Mouse (Mus musculus) lung, postnatal 25 days (tissue): ENCODE measurements around the gene Fubp1.

ENCODE experiments used
- DNase-seq: peaks from one replicate; pipeline ENCODE4 v3.0.0; 2022; ENCODE audit warnings: low spot score

The Fubp1 gene

DNA sequence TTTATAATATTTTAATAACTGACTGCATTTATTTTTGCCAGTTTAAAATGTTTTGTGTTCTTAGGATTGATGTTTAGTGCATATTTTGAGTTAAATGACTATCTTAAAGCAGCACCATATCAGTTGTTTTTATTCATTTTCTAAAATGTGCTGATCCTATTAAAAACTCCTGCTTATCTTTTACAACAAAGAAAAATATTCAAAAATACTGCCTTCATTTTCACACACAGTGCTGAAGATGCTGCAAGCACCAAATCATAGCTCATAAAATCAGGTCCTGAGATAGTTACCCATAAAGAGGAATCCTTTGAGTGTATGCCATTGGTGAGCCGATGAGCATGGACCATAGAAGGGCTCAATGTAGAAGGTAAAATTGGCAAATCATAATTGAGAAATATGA, 25.0 kb downstream of the Fubp1 start:
- DNase-seq: no peak

DNA sequence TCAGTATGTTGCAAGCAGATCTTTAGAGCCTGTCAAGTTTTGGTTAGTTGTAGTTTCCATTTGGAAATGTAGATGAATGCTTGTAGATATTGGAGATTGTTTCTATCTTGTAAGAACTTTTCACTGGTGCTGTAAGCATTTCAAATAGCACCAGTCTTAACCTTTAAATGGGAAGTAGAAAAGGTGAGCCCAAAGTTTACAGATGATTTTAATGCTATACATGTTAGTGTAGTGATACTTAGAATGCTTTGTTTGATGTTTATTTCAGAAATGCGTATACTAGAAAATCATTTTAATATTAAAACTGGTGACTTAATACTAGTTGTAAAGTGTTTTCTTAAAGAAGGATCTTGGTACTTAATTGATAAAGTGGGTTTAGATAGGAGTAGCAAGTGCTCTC, 25.6 kb downstream of the Fubp1 start:
- DNase-seq: no peak

DNA sequence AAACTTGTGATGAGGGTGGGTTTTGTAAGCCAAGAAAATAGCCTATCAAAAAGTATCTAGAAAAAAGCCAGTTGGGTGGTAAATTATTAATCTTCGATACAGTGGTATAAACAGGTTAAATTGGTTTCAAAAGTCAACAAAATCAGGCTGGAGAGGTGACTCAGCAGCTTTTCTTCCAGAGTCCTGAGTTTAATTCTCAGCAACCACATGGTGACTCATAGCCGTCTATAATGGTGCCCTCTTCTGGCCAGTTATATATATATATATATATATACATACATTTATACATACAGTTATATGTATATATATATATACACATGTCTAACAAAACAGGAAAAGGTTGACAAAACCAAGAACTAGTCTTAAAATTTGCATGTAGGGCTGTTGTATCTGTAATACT, 28.6 kb downstream of the Fubp1 start:
- peak; percentile 31 for DNase-seq

DNA sequence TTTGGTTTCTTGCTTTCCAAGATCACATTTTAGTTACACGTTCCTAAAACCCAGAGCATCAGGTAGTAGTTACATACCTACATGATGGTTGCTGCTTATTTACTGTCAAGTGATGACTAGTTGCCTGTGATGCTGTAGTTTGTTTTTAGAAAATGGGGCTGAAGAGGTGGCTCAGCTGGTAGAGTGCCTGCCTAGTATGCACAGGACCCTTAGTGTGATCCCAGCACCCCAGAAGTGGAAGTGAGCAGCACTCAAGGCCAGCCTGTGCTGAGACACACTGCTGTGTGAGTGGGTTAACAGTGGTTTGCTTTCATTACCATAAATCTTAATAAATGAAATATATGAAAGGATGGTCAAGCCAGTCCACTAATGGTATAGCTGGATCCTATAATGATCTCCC, 29.4 kb downstream of the Fubp1 start:
- no peak for DNase-seq

DNA sequence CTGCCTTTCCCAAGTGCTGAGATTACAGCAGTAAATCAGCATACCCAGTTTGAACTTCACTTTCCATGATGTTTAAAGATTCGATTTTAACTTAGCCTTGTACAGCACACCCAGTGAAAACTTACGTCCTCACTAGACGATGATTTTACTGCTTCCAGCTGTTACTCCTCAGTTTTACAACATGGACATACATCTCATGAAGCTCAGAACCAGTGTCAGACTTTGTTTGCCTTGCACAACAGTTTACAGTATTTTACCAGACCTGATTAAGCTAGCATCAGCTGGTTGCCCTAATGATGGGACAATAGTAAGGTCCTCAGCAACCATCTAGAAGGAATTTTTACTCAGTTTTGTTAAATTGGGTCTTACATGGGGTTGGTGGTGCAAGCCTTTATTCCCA, 30.9 kb downstream of the Fubp1 start:
- DNase-seq: no peak

DNA sequence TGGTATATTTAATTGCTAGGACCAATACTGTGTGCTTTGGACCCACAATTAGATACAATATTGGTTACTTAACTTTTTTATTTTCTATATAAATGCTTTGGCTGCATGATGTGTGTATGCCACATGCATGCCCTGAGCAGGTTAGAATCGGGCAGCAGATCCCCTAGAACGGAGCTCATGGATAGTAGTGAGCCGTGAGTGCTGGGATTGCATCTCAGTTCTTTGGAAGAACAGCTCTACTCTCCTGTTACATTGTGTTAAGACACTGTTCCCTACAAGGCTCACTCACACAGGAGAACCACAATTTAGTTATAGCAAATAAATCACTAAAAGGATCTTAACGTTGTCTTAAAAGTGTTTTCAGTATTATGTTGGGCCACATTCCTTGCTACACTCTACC, 33.1 kb downstream of the Fubp1 start:
- no peak for DNase-seq

DNA sequence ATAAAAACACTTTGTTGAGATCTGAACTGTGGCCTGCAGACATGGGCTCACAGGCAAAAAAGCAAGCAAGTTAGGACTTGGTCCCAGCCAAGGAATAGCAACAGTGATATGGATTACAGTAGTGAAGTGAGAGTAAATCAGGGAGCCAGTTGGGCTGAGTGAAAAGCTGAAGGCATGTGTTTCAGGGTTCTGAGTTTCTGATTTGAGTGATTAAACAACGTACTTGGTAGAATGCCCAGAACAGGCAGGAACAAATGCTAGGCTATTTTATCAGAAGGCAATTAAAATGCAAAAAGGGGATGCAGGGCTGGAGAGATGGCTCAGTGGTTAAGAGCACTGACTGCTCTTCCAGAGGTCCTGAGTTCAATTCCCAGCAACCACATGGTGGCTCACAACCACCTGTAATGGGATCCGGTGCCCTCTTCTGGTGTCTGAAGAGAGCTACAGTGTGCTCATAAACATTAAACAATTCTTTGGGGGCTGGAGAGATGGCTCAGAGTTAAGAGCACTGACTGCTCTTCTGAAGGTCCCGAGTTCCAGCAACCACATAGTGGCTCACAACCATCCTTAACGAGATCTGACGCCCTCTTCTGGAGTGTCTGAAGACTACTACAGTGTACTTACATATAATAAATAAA, 35.2 kb downstream of the Fubp1 start:
- DNase-seq: no peak

DNA sequence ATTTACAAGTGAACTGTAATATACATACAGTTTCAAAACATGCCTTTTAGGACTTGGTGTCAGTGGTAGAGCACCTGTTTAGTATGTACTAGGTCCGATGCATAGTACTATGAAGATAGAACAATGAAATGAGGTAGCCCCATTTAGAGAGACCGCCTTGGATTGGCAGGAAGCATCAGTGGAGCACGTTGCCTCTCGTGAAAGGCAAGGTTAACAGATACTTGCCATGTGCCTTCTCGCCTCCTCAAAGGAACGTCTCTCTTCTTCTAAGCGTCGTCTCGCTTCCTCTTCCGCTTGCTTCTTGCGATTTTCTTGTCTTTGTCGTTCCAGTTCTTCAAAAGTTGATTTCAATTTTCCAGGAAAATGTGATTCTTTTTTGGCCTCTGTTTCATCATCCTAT, 37.5 kb downstream of the Fubp1 start:
- DNase-seq: no peak

DNA sequence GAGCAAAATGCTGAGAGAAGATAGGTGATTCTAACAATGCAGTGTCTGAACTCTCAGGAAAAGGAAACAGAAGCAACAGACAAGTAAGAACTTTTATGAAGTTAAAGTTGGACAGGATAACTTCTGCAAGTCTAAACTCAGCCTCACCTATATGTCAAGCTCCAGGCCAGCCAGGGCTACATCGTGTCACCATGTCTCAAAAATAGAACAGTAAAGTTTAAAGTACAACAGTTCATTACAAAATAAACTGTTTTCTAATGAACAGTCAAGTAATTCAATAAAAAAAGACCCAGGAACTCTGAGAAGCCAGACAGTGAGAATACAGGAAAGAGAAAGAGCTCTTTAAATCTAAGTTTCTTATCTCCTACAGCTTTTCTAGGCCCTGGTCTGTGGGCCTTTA, 40.3 kb downstream of the Fubp1 start:
- no peak for DNase-seq

DNA sequence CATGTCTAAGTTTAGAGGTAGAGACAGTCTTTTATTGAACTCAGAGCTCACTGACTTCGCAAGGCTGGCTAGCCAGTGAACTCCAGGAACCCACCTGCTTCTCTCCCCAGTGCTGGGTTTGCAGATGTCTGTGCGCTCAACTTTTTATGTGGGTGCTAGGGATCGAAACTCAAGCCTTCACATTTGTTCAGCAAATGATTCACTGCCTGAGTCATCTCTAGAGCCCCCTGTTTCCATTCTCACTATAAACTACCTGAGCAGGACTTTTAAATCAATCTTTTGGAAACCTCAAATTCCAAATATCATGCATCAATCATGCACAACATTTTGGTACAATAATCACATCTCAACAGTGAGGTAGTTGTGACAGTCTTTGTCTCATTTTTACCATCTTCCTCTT, 47.3 kb downstream of the Fubp1 start:
- no peak for DNase-seq

DNA sequence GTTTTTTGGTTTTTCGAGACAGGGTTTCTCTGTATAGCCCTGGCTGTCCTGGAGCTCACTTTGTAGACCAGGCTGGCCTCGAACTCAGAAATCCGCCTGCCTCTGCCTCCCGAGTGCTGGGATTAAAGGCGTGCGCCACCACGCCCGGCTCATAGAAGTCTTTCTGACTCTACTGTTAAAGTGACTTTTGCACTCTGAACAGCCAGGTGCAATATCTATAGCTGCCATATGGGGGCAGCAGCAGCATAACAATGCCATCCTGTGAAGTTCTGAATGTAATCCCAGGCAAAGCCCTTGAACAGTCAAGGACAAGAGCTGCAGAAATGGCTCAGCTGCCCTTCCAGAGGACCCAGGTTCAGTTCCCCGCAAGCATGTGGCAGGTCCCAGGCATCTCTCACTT, 49.2 kb downstream of the Fubp1 start:
- peak; percentile 74 for DNase-seq

DNA sequence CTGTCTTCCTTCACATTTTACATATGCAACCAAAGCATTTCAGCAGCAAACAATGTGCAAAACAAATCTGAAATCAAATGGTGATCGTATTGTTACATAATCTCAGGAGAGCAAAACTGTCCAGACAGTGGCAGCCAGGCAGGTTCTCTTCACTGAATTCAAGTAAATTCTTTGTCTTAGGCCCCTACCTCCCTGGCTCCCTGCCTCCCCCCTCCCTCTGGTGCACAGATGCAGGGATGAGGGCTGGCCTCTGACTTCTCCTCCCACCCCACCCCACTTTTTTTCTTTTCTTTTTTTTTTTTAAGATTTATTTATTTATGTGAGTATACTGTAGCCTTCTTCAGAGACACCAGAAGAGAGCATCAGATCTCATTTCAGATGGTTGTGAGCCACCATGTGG, 50.1 kb downstream of the Fubp1 start:
- DNase-seq: no peak

DNA sequence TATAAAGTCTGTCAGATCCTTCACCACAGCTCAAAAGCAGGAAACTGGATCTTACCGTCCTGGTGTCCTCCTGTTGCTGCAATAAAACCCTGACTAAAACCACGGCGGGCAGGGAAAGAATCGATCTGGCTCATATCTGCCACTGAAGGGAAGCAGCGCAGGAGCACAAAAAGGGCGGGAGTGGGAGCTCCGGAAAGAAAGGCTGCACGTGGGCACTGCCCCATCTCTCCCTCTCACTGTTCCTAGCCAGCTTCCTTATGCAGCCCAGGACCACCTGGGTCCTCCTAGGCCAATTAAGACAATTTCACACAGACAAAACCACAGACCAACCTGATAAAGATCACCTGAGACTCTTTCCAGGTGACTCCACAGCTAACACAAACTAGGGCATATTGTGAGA, 51.2 kb downstream of the Fubp1 start:
- no peak for DNase-seq

DNA sequence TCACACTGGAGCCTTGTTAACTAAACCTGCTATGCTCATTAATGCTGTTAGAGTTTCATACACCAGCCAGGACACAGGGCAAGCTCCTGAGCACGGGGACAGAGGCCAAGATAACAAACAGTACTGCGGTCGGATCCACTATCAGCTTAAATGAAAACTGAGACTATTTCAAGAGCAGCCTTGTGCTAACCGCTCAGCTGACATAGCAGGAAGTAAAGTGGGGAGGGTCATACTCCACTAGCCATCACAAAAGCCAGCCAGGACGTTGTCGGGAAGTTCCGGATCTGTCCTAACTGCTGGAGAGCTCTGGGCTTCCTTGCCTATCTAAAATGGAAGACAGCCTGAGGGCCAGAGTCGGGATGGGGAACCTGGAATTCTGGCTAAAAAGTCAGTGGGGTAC, 51.7 kb downstream of the Fubp1 start:
- DNase-seq: peak; percentile 20

DNA sequence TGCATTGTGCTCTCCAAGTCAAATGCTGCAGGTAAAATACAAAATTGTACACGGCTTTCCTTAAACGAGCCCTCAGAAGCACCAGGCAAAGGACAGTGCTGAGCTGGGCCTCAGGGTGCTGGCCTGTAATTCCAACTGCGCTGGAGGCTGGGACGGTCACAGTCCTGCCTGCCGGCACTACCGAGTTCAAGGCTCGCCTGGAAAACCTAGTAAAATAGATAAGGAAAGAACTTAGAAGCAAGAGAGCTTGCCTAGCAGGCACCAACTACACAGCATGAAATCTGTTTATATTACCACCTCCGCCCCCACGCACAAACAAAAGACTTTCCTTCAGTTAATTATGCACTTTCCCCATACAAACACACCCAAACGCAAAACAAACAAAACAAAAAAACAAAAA, 54.2 kb downstream of the Fubp1 start:
- no peak for DNase-seq

DNA sequence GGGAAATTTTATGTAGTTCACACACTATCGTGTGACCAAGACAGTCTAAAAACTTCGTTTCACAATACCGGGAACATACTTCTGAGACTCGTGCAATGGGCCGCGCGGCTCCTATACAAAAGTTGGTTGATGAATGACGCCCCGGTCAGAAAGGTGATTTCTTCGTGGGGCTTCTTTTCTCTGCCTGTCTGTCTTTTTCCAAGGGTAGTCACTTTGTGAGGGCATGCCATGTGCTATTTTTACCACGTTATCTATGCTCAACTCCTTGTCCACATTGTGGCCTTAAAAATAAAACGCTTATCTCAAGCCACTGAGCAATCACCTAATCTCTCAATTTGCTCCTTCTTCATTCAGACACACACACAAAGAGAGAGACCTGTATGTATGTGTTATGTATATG, 54.6 kb downstream of the Fubp1 start:
- DNase-seq: no peak

DNA sequence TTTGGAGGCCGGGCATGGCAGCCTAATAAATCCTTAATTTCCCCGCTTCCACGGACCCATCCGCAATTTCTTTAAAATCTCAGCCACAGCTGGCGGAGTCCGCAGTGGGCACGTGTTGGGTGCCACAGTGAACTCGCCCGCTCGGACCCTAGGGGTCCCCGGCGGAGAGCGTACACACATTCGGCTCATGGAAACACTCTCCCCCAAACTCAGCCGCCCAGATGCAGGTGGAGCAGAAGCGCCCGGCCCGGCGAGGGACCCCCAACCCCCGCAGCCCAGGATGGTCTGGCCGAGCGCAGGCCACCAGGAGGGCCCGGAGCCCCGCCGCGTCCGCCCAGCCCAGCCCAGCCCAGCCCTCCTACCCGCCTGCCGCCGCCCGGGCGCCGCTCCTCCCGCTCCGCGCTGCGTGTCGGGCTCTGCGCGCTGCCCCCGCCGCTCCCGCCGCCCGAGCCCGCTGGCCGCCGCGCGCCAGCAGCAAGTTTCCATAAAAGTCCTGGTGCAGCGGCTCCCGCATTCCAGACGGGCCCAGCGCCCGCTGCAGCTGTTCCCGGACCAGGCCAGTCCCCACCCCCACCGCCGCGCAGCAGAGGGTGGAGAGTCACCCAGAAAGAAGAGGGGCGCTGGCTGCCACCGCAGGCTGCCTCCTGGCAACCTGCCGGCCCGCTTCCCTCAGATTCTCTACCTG, 55.3 kb downstream of the Fubp1 start:
- peak; percentile 59 for DNase-seq

DNA sequence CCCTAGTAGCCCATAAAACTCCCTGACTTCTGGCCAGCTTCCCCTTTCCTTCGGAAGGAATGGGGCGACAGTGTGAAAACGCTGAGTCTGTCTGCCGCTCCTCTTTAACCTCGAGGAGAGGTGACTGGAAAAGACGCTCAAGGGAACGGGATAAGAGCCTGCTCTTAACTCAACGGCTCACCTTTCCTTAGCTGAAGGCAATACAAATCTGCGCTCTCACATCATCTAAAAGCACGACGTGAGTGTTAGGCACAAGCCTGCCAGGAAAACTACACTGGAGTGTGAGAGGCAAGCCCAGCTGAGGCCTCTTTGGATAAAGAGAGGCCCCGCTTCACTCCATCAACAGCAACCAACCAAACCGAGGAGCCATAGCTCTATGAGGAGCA, 55.8 kb downstream of the Fubp1 start, which contains the start of gene Nexn:
Gene Nexn, minus strand, starts transcription at position 315 of the 386 bp plus-strand sequence.
- DNase-seq: no peak

DNA sequence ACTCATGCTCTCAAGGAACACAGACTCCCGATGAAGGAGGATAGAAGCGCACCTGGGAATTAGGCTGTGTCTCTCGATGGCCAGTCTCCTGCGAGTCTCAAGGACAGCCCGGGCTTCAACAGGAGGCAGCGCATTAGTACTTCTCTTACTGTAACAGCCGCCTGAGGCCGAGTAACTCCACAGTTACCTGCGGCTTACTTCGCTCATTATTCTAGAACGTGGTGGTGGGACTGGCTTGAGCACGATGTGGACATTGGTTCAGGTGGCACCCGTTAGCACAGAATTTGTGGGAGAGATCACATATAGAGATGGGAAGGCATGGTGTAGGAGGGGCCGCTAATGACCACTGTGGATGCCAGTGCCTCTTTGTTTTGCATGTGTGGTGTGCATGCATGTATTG, 57.9 kb downstream of the Fubp1 start:
- DNase-seq: no peak

DNA sequence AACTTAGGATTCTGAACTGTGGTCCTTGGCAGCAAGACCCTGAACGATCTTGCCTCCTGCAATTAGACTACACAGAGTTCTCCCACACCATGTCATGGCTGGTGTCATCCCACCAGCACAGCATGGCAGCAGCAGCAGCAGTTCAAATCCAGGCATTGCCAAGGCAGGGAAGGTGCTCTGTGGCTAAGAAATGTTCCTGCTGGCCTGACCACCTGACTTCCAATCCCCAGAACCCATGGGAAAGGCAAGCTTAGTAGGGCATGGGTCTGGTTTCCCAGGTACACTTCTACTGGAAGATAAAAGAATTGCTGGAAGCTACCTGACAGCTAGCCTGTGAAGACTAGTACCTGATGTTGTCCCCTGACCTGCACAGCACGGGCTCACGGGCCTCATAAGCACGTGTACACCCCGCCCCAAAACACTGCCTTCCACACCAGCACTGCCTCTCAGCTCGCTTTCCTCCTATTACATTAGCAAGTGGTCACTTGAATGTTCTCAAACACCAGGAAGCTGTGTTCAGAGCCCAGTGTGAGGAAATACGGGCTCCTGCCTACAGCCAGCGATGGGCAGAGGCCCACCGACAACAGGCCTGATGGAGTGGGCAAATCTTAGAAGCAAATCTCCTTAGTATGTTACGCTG, 61.0 kb downstream of the Fubp1 start:
- DNase-seq: peak; percentile 55

DNA sequence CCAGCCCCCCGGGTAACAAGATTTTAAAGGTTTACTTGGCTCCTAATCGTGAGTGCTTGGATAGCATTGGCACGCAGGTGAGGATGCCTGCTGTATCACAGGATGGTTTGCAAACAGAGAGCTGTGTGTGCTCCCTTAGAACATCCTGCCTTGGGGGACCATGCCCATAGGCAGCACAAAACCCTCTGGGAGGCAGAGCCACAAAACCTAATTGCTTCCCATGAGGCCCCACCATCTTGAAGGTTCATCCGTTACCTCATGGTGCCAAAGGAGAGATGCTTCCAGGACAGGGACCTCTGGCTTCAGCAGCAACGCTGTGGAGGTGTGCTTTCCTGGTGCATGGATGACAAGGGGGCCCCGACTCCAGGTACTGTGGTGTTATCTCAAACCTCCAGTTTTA, 61.7 kb downstream of the Fubp1 start:
- DNase-seq: no peak

DNA sequence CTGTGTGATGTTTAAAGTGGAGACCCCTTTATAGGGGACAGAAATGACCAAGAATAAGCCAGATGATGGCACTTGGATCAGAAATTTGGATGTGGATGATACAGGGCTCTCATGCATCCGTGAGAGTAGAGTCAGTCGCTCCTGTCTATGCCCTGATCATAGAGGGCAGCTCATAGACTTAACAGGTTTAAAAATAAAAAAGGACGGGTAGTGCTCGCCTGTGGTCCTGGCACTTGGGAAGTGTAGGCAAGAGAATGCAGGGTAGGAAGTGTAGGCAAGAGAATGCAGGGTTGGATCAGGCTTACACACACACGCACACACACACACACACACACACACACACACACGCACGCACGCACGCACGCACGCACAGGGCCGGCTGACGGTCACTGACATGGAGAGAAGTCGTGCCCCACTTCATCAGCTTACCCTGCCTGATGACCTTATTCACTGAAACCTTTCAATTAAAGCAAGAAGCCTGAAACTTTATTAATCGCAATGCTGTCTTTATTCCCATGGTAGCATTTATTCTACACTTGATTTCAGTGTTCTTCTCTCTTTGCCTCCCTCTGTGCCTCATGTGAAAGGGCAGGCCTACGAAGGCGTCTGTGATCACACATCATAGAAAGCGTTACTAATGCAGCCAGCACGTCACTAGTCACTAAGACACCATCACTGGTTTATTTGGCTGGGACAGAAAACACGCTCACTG, 62.9 kb downstream of the Fubp1 start:
- no peak for DNase-seq

DNA sequence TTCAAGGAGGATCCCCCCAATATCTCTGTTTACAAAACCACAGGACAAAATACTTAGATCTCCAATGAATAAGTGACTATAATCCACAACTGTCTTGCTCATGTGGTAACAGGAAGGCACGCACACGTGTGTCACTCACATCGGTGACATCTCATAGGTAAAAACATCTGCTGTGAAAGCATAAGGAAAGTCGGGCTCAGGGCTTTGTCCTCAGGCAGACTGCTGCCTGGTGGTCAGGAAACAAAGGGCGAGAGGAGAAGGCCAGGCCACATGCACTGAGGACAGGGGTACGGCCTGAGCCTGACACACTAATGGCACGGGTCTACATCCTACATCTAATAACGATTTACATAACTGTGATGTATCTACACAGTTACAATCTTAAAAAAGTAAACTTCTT, 64.8 kb downstream of the Fubp1 start:
- no peak for DNase-seq
